Mouse (Mus musculus) gastrocnemius, postnatal 36 days (tissue): ENCODE results near the gene Cd244a. TPM values are rescaled to one million over a fixed set of nuclear protein-coding genes. Genes with fewer than 3 reads are reported as not detected.

ENCODE experiments used
- DNase-seq, 2 experiments: peaks; one replicate each; pipeline ENCODE4 v3.0.0; 2022
- intact Hi-C: fragments of 180-260 bp; cut with DNase I; formaldehyde crosslinking; loops from one replicate; pipeline ENCODE4 v1.15.1; 2025
- microRNA-seq, 2 experiments: library from miRNA; unstranded; fragments of <30 nt; microRNA quantifications; one replicate each; pipeline ENCODE4 v1.2.0; 2021
- total RNA-seq, 2 experiments: library from RNA; stranded (reverse); gene quantifications; 2 replicates each; pipeline ENCODE4 v1.2.3; 2021

Cd244a gene
- total RNA-seq, 2 experiments from 2014 or later: not detected

DNA sequence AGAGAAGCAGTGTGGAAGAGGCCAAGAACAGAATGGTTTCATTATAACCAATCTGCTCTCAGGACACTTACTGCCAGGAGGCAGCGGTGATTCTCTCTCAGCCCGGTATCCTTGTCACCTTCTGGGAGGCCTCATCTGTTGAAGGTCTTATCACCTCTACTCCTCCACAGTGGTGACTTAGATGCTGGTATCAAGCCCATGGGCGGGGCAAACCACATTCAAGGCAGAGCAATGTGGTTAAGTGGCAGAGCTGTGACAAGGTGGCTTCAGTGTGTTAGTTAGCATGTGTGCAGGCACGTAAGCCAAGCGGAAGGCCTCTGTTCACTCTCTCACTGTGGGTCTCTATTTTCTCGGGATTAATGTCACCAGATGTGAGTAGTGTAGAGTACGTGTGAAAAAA is 84.6 kb downstream of the Cd244a start:
- intact Hi-C loops: no loop called here
- no peak for DNase-seq

DNA sequence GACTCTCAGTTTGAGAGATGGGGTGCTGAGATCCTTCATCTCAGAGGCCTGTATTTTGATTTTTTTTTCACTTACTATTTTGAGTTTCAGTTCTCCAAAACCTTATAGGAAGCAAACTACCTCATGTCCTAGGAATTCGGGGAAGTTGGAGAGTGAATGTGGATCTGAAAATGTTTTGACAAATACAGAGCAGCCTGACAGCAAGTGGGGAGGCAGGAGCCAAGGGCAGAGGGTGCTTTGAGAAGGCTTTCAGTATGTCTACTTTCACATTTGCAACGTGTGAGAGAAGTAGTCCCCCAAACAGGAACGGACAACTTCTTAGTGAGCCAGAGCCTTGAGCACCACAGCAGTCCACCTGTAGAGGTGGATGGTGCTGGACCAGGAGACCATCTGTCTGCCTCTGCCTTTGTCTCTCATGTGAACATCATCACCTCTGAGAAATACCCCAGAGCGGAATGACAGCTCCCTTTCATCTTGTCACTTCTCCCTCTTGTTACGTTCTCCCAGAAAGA is 87.5 kb downstream of the Cd244a start:
- DNase-seq: no peak
- intact Hi-C loops: no loop called here

DNA sequence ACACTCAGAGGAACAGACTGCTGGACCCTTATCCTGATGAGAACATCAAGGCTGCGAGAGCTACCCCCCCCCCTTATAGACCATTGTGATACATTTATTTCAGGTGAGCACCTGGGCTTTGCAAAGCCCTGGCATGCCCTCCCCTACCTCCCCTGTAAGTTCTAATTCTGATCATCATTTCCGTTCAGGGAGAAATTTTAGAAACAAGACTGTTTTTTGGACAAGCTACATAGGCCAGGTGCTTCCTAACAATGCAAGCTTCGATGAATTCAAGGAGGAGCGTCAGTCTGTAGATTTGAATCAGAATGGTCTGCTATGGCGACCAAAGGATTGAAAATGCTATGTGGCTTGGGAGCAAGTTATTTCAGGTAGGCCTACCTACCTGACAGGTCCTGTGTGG is 88.7 kb downstream of the Cd244a start:
- intact Hi-C loops: no loop called here
- no peak for DNase-seq

DNA sequence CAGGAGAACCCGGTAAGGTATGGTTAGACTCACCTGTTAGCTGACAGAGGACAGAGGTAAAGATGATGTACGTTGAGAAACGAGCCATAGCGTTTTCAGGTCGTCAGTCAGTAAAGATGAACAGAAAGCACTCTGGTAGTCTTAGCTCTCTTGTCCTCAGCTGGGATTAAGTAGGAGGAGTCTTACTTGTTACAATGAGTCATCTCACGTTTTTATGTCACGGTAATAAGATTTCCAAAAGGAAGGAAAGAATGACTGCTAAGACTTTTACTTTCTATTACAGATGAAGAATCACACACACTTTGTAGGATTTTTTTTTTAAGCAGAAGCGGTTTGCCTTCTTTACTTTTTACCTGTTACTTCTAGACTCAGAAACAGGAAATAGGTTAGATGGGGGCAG is 89.8 kb downstream of the Cd244a start:
- no peak for DNase-seq

DNA sequence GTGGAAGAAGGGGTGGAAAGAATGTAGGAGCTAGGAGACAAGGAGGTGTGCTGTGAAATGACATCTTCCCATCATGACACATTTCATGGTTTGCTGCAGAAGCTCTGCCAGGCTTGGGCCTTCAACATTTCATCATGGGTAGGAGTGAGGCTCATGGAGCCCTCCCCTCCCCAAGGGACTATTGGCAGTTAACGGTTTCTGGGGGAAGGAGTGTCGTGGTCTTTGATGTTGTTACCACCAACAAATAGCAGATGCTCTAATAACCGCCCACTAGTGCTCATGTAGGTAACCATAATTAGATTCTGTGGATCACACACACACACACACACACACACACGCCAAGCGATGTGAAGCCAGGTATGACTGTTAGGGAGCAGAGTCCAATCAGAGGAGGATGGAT is 93.7 kb downstream of the Cd244a start, which contains the start of gene Slamf7:
Slamf7 (minus strand) TSS at position 302 of the 400 bp plus-strand sequence.
- DNase-seq: no peak
- intact Hi-C loops: no loop called here

More for the DNA sequence above, 89.8 kb downstream of the Cd244a start:
- intact Hi-C loops: no loop called here

DNA sequence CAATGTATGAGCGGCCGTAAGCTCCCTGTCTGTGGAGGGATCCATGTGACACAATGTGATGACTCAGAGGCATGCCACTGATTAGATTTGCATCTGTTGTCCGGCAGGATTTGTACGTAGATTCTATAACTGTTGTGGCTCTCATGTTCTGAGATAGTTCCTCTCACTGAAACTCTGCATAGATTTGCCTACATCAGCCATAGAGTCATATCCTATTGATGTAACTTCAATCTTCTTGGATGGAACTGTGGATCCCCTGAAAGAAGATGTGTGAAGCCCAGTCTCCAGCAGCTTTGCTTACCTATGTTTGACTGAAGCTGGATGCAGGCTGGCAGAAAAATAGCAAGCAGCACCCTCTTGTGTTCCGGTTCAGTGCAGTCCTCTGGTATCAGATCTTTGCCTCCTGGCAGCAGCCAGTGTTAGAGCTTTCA is 99.6 kb downstream of the Cd244a start:
- DNase-seq: no peak
- intact Hi-C loops: no loop called here

Small RNA genes lying within 50 kb of the gene (microRNA-seq; reads per million reads assigned to microRNA genes)
- 0 reads per million in 2 experiments for gene Mir7683

Other genes with a start within 250 kb of the Cd244a start
- gene Dedd, start 230.0 kb upstream of the Cd244a start, total RNA-seq: 10 to 100 TPM; 26.6 to 31.1 TPM
- 10 to 100 TPM; 23.2 to 23.9 TPM for gene Nit1, start 213.5 kb upstream of the Cd244a start, total RNA-seq
- 10 to 100 TPM; 85.7 to 91.7 TPM for gene Pfdn2, start 213.5 kb upstream of the Cd244a start, total RNA-seq
- gene Klhdc9, start 198.4 kb upstream of the Cd244a start, total RNA-seq: not detected
- gene Nectin4, start 189.1 kb upstream of the Cd244a start, total RNA-seq: under 1 TPM in 1 of 2 experiments, not detected in 1; 0.07 TPM
- under 1 TPM; 0.94 to 0.99 TPM for gene Arhgap30, start 170.2 kb upstream of the Cd244a start, total RNA-seq
- gene Usf1, start 147.9 kb upstream of the Cd244a start, total RNA-seq: 10 to 100 TPM; 25.7 to 27.7 TPM
- under 1 TPM in 1 of 2 experiments, not detected in 1; 0.69 TPM for gene Tstd1, start 140.3 kb upstream of the Cd244a start, total RNA-seq
- 1 to 10 TPM; 4.9 to 5.4 TPM for gene F11r, start 121.7 kb upstream of the Cd244a start, total RNA-seq
- gene Alyref2, start 55.7 kb upstream of the Cd244a start, total RNA-seq: 1 to 10 TPM in 1 of 2 experiments, under 1 TPM in 1; 0.79 to 1.2 TPM
- gene Itln1, start 23.9 kb upstream of the Cd244a start, total RNA-seq: not detected
- under 1 TPM in 1 of 2 experiments, not detected in 1; 0.12 TPM for gene Ly9, start 48.2 kb downstream of the Cd244a start, total RNA-seq
- under 1 TPM in 1 of 2 experiments, not detected in 1; 0.12 TPM for gene Slamf7, start 93.8 kb downstream of the Cd244a start, total RNA-seq
- under 1 TPM; 0.64 to 0.74 TPM for gene Cd48, start 122.8 kb downstream of the Cd244a start, total RNA-seq
- under 1 TPM in 1 of 2 experiments, not detected in 1; 0.18 TPM for gene Slamf1, start 207.9 kb downstream of the Cd244a start, total RNA-seq